Mouse (Mus musculus): ENCODE data around the gene C8b. TPM values are rescaled to one million over a fixed set of nuclear protein-coding genes. Genes with fewer than 3 reads are reported as not detected.

C8b gene
- under 1 TPM; 0.20 to 0.26 TPM for total RNA-seq (2021)
- long read RNA-seq, experiment 1 = 0 reads
- long read RNA-seq, experiment 2 = 0 reads

- intact Hi-C loops (cut with DNase I) = no loop called here
- no peak for DNase-seq (ENCODE audit: extremely low spot score in 1 of 2, low spot score in 2 of 2)
Observed at GRCm38 (mm10) chr4:104766065-104766464, at the start of gene C8b. C8b (plus strand) TSS chr4:104766317.

GRCm38 (mm10) chr4:104716506-104716905, 49.6 kb upstream of the C8b start:
- no peak overlapping the region for H3K4me3 ChIP-seq
- TF ChIP-seq CTCF (IDR thresholded peaks at IDR 0.05) = no peak
- DNase-seq (ENCODE audit: extremely low spot score in 1 of 2, low spot score in 2 of 2) = no peak
- intact Hi-C loops (cut with DNase I) = no loop called here
- H3K27ac ChIP-seq = peak overlapping the region; percentile 36; the same call in 1 of the 2 replicates

More at GRCm38 (mm10) chr4:104766065-104766464, at the start of gene C8b:
- Histone ChIP-seq H3K27ac (no peak within 1 kb of the TSS), H3K4me3 (no peak within 1 kb of the TSS)
- TF ChIP-seq CTCF (IDR thresholded peaks at IDR 0.05) = no peak

GRCm38 (mm10) chr4:104718973-104719795, 46.9 kb upstream of the C8b start:
- H3K27ac ChIP-seq = peak overlapping the region; percentile 73; the same call in 1 of the 2 replicates
- peak in 1 of 2 experiments; percentile 55 for DNase-seq (ENCODE audit: extremely low spot score in 1 of 2, low spot score in 2 of 2)
- no peak for TF ChIP-seq CTCF (IDR thresholded peaks at IDR 0.05)
- intact Hi-C loops (cut with DNase I) = no loop called here
- H3K4me3 ChIP-seq = no peak overlapping the region

GRCm38 (mm10) chr4:104723527-104724045, 42.5 kb upstream of the C8b start:
- DNase-seq (ENCODE audit: extremely low spot score in 1 of 2, low spot score in 2 of 2) = peak in 1 of 2 experiments; percentile 47
- no peak overlapping the region for H3K4me3 ChIP-seq
- no peak for TF ChIP-seq CTCF (IDR thresholded peaks at IDR 0.05)
- intact Hi-C loops (cut with DNase I) = loop anchor here (5.0 kb wide), 1 partner anchor 169 kb away; no protein-coding TSS in a partner anchor
- peak overlapping the region; percentile 53 for H3K27ac ChIP-seq

- DNase-seq (ENCODE audit: extremely low spot score in 1 of 2, low spot score in 2 of 2) = no peak
- intact Hi-C loops (cut with DNase I) = loop anchor here (5.0 kb wide), 1 partner anchor 168 kb away; no protein-coding TSS in a partner anchor
- Histone ChIP-seq H3K4me3 (no peak overlapping the region), H3K27ac (no peak overlapping the region)
- no peak for TF ChIP-seq CTCF (IDR thresholded peaks at IDR 0.05)
Observed at GRCm38 (mm10) chr4:104724258-104724657, 41.9 kb upstream of the C8b start.

GRCm38 (mm10) chr4:104725673-104726072, 40.4 kb upstream of the C8b start:
- no peak overlapping the region for H3K4me3 ChIP-seq
- H3K27ac ChIP-seq = no peak overlapping the region
- TF ChIP-seq CTCF (IDR thresholded peaks at IDR 0.05) = peak; percentile 54
- intact Hi-C loops (cut with DNase I) = no loop called here
- no peak for DNase-seq (ENCODE audit: extremely low spot score in 1 of 2, low spot score in 2 of 2)

GRCm38 (mm10) chr4:104729185-104729584, 36.9 kb upstream of the C8b start:
- intact Hi-C loops (cut with DNase I) = no loop called here
- no peak for TF ChIP-seq CTCF (IDR thresholded peaks at IDR 0.05)
- no peak overlapping the region for H3K27ac ChIP-seq
- DNase-seq (ENCODE audit: extremely low spot score in 1 of 2, low spot score in 2 of 2) = no peak
- H3K4me3 ChIP-seq = no peak overlapping the region

- intact Hi-C loops (cut with DNase I) = no loop called here
- no peak for TF ChIP-seq CTCF (IDR thresholded peaks at IDR 0.05)
- H3K27ac ChIP-seq = no peak overlapping the region
- H3K4me3 ChIP-seq = no peak overlapping the region
- DNase-seq (ENCODE audit: extremely low spot score in 1 of 2, low spot score in 2 of 2) = no peak
Observed at GRCm38 (mm10) chr4:104746500-104746899, 19.6 kb upstream of the C8b start.

GRCm38 (mm10) chr4:104754090-104754489, 12.0 kb upstream of the C8b start:
- no peak overlapping the region for H3K4me3 ChIP-seq
- H3K27ac ChIP-seq = no peak overlapping the region
- no peak for TF ChIP-seq CTCF (IDR thresholded peaks at IDR 0.05)
- DNase-seq (ENCODE audit: extremely low spot score in 1 of 2, low spot score in 2 of 2) = no peak
- intact Hi-C loops (cut with DNase I) = no loop called here

- intact Hi-C loops (cut with DNase I) = no loop called here
- H3K4me3 ChIP-seq = no peak overlapping the region
- no peak overlapping the region for H3K27ac ChIP-seq
- DNase-seq (ENCODE audit: extremely low spot score in 1 of 2, low spot score in 2 of 2) = peak in 1 of 2 experiments; percentile 19
- TF ChIP-seq CTCF (IDR thresholded peaks at IDR 0.05) = peak; percentile 49
Observed at GRCm38 (mm10) chr4:104760878-104761624, 5.1 kb upstream of the C8b start.

GRCm38 (mm10) chr4:104768190-104768589, 2.1 kb downstream of the C8b start:
- DNase-seq (ENCODE audit: extremely low spot score in 1 of 2, low spot score in 2 of 2) = no peak
- no peak for TF ChIP-seq CTCF (IDR thresholded peaks at IDR 0.05)
- no peak overlapping the region for H3K4me3 ChIP-seq
- no peak overlapping the region for H3K27ac ChIP-seq
- intact Hi-C loops (cut with DNase I) = no loop called here

- Histone ChIP-seq H3K4me3 (no peak overlapping the region), H3K27ac (no peak overlapping the region)
- intact Hi-C loops (cut with DNase I) = no loop called here
- TF ChIP-seq CTCF (IDR thresholded peaks at IDR 0.05) = no peak
- DNase-seq (ENCODE audit: extremely low spot score in 1 of 2, low spot score in 2 of 2) = no peak
Observed at GRCm38 (mm10) chr4:104769602-104770001, 3.5 kb downstream of the C8b start.

All from left cerebral cortex, adult 2 months (tissue).